Mouse (Mus musculus) liver, adult 10 weeks (tissue): ENCODE results near the gene Maml3. TPM values are rescaled to one million over a fixed set of nuclear protein-coding genes. Genes with fewer than 3 reads are reported as not detected.

ENCODE experiments used
- polyA plus RNA-seq: library from polyadenylated mRNA; stranded (reverse); fragments of 350-450 nt; fragmentation: Illumina TruSeq; extraction: RNeasy Lipid Tissue Mini Kit (QIAGEN cat#74804); gene quantifications from one replicate; pipeline ENCODE4 v1.2.3, GENCODE M21; 2014; ENCODE audit warnings: low read depth, low replicate concordance

Gene Maml3
- polyA plus RNA-seq: 0.32 TPM

GRCm38 (mm10) chr3:52104636-52105151 lies at the start of gene Maml3:
TSS of gene Maml3 (minus strand) at chr3:52105076.

GRCm38 (mm10) chr3:51660060-51660459 lies 444.8 kb downstream of the Maml3 start, which contains the start of gene Mgst2:
TSS of gene Mgst2 (plus strand) at chr3:51660360.

Other genes with a start within 250 kb of the Maml3 start
- gene Foxo1, start 163.3 kb upstream of the Maml3 start, polyA plus RNA-seq: 12.3 TPM